Mouse (Mus musculus): ENCODE measurements around the gene Pacs1. TPM values are rescaled to one million over a fixed set of nuclear protein-coding genes. Genes with fewer than 3 reads are reported as not detected.

Pacs1 gene
- polyA plus RNA-seq (2015; fragmentation: Illumina TruSeq; extraction: RNeasy Lipid Tissue Mini Kit (QIAGEN cat#74804); ENCODE audit: insufficient read depth, low replicate concordance) = 26.8 TPM

GRCm38 (mm10) chr19:5272801-5273733 lies at the start of gene Pacs1:
Gene Pacs1, minus strand, starts transcription at chr19:5273119.

GRCm38 (mm10) chr19:5297903-5298800 lies 25.2 kb upstream of the Pacs1 start, which contains the start of gene Gal3st3:
Gene Gal3st3, plus strand, starts transcription at chr19:5298331.

GRCm38 (mm10) chr19:5294972-5295735 lies 22.2 kb upstream of the Pacs1 start, which contains the start of gene Sf3b2:
Gene Sf3b2, minus strand, starts transcription at chr19:5295455.

GRCm38 (mm10) chr19:5118384-5118698 lies 154.6 kb downstream of the Pacs1 start, which contains the start of gene Klc2:
Gene Klc2, minus strand, starts transcription at chr19:5118560.

GRCm38 (mm10) chr19:5106731-5107191 lies 166.2 kb downstream of the Pacs1 start, which contains the start of gene Rab1b:
Gene Rab1b, minus strand, starts transcription at chr19:5107072.

GRCm38 (mm10) chr19:5098363-5099143 lies 174.4 kb downstream of the Pacs1 start, which contains the start of gene Cnih2:
Gene Cnih2, minus strand, starts transcription at chr19:5098521.

GRCm38 (mm10) chr19:5087884-5088728 lies 184.8 kb downstream of the Pacs1 start, which contains the start of gene Yif1a:
Gene Yif1a, plus strand, starts transcription at chr19:5088538.

GRCm38 (mm10) chr19:5085145-5085863 lies 187.6 kb downstream of the Pacs1 start, which contains the start of gene Tmem151a:
Gene Tmem151a, minus strand, starts transcription at chr19:5085531.

Other genes starting within 250 kb of the Pacs1 start
- 1.3 TPM for gene Slc29a2, start 249.3 kb downstream of the Pacs1 start, polyA plus RNA-seq (2015; fragmentation: Illumina TruSeq; extraction: RNeasy Lipid Tissue Mini Kit (QIAGEN cat#74804); ENCODE audit: insufficient read depth, low replicate concordance)
- 10.3 TPM for gene B4gat1, start 234.3 kb downstream of the Pacs1 start, polyA plus RNA-seq (2015; fragmentation: Illumina TruSeq; extraction: RNeasy Lipid Tissue Mini Kit (QIAGEN cat#74804); ENCODE audit: insufficient read depth, low replicate concordance)
- gene AC124502.3, start 234.2 kb downstream of the Pacs1 start, polyA plus RNA-seq (2015; fragmentation: Illumina TruSeq; extraction: RNeasy Lipid Tissue Mini Kit (QIAGEN cat#74804); ENCODE audit: insufficient read depth, low replicate concordance) = 0.86 TPM
- gene Brms1, start 231.8 kb downstream of the Pacs1 start, polyA plus RNA-seq (2015; fragmentation: Illumina TruSeq; extraction: RNeasy Lipid Tissue Mini Kit (QIAGEN cat#74804); ENCODE audit: insufficient read depth, low replicate concordance) = 22.9 TPM
- gene Rin1, start 222.6 kb downstream of the Pacs1 start, polyA plus RNA-seq (2015; fragmentation: Illumina TruSeq; extraction: RNeasy Lipid Tissue Mini Kit (QIAGEN cat#74804); ENCODE audit: insufficient read depth, low replicate concordance) = 0.51 TPM
- 1.2 TPM for gene Cd248, start 205.0 kb downstream of the Pacs1 start, polyA plus RNA-seq (2015; fragmentation: Illumina TruSeq; extraction: RNeasy Lipid Tissue Mini Kit (QIAGEN cat#74804); ENCODE audit: insufficient read depth, low replicate concordance)
- 0.29 TPM for gene Tmem151a, start 187.6 kb downstream of the Pacs1 start, polyA plus RNA-seq (2015; fragmentation: Illumina TruSeq; extraction: RNeasy Lipid Tissue Mini Kit (QIAGEN cat#74804); ENCODE audit: insufficient read depth, low replicate concordance)
- gene Yif1a, start 184.6 kb downstream of the Pacs1 start, polyA plus RNA-seq (2015; fragmentation: Illumina TruSeq; extraction: RNeasy Lipid Tissue Mini Kit (QIAGEN cat#74804); ENCODE audit: insufficient read depth, low replicate concordance) = 19.3 TPM
- gene Cnih2, start 174.6 kb downstream of the Pacs1 start, polyA plus RNA-seq (2015; fragmentation: Illumina TruSeq; extraction: RNeasy Lipid Tissue Mini Kit (QIAGEN cat#74804); ENCODE audit: insufficient read depth, low replicate concordance) = not detected
- gene Rab1b, start 166.0 kb downstream of the Pacs1 start, polyA plus RNA-seq (2015; fragmentation: Illumina TruSeq; extraction: RNeasy Lipid Tissue Mini Kit (QIAGEN cat#74804); ENCODE audit: insufficient read depth, low replicate concordance) = 50.7 TPM
- 9.6 TPM for gene Klc2, start 154.6 kb downstream of the Pacs1 start, polyA plus RNA-seq (2015; fragmentation: Illumina TruSeq; extraction: RNeasy Lipid Tissue Mini Kit (QIAGEN cat#74804); ENCODE audit: insufficient read depth, low replicate concordance)
- 171 TPM for gene Sf3b2, start 22.3 kb upstream of the Pacs1 start, polyA plus RNA-seq (2015; fragmentation: Illumina TruSeq; extraction: RNeasy Lipid Tissue Mini Kit (QIAGEN cat#74804); ENCODE audit: insufficient read depth, low replicate concordance)
- gene Gal3st3, start 25.2 kb upstream of the Pacs1 start, polyA plus RNA-seq (2015; fragmentation: Illumina TruSeq; extraction: RNeasy Lipid Tissue Mini Kit (QIAGEN cat#74804); ENCODE audit: insufficient read depth, low replicate concordance) = 0.18 TPM
- not detected for gene Catsper1, start 62.6 kb upstream of the Pacs1 start, polyA plus RNA-seq (2015; fragmentation: Illumina TruSeq; extraction: RNeasy Lipid Tissue Mini Kit (QIAGEN cat#74804); ENCODE audit: insufficient read depth, low replicate concordance)
- not detected for gene Cst6, start 76.5 kb upstream of the Pacs1 start, polyA plus RNA-seq (2015; fragmentation: Illumina TruSeq; extraction: RNeasy Lipid Tissue Mini Kit (QIAGEN cat#74804); ENCODE audit: insufficient read depth, low replicate concordance)
- gene Eif1ad, start 93.6 kb upstream of the Pacs1 start, polyA plus RNA-seq (2015; fragmentation: Illumina TruSeq; extraction: RNeasy Lipid Tissue Mini Kit (QIAGEN cat#74804); ENCODE audit: insufficient read depth, low replicate concordance) = 39.4 TPM
- 122 TPM for gene Banf1, start 94.0 kb upstream of the Pacs1 start, polyA plus RNA-seq (2015; fragmentation: Illumina TruSeq; extraction: RNeasy Lipid Tissue Mini Kit (QIAGEN cat#74804); ENCODE audit: insufficient read depth, low replicate concordance)
- 46.2 TPM for gene Sart1, start 115.6 kb upstream of the Pacs1 start, polyA plus RNA-seq (2015; fragmentation: Illumina TruSeq; extraction: RNeasy Lipid Tissue Mini Kit (QIAGEN cat#74804); ENCODE audit: insufficient read depth, low replicate concordance)
- gene Tsga10ip, start 129.4 kb upstream of the Pacs1 start, polyA plus RNA-seq (2015; fragmentation: Illumina TruSeq; extraction: RNeasy Lipid Tissue Mini Kit (QIAGEN cat#74804); ENCODE audit: insufficient read depth, low replicate concordance) = not detected
- 91.5 TPM for gene Drap1, start 151.9 kb upstream of the Pacs1 start, polyA plus RNA-seq (2015; fragmentation: Illumina TruSeq; extraction: RNeasy Lipid Tissue Mini Kit (QIAGEN cat#74804); ENCODE audit: insufficient read depth, low replicate concordance)
- gene AI837181, start 152.0 kb upstream of the Pacs1 start, polyA plus RNA-seq (2015; fragmentation: Illumina TruSeq; extraction: RNeasy Lipid Tissue Mini Kit (QIAGEN cat#74804); ENCODE audit: insufficient read depth, low replicate concordance) = 13.6 TPM
- not detected for gene Fosl1, start 174.4 kb upstream of the Pacs1 start, polyA plus RNA-seq (2015; fragmentation: Illumina TruSeq; extraction: RNeasy Lipid Tissue Mini Kit (QIAGEN cat#74804); ENCODE audit: insufficient read depth, low replicate concordance)
- 1.9 TPM for gene Ccdc85b, start 184.8 kb upstream of the Pacs1 start, polyA plus RNA-seq (2015; fragmentation: Illumina TruSeq; extraction: RNeasy Lipid Tissue Mini Kit (QIAGEN cat#74804); ENCODE audit: insufficient read depth, low replicate concordance)
- 48.7 TPM for gene Fibp, start 187.5 kb upstream of the Pacs1 start, polyA plus RNA-seq (2015; fragmentation: Illumina TruSeq; extraction: RNeasy Lipid Tissue Mini Kit (QIAGEN cat#74804); ENCODE audit: insufficient read depth, low replicate concordance)
- gene Ctsw, start 195.4 kb upstream of the Pacs1 start, polyA plus RNA-seq (2015; fragmentation: Illumina TruSeq; extraction: RNeasy Lipid Tissue Mini Kit (QIAGEN cat#74804); ENCODE audit: insufficient read depth, low replicate concordance) = 42.6 TPM
- 4.0 TPM for gene Efemp2, start 200.8 kb upstream of the Pacs1 start, polyA plus RNA-seq (2015; fragmentation: Illumina TruSeq; extraction: RNeasy Lipid Tissue Mini Kit (QIAGEN cat#74804); ENCODE audit: insufficient read depth, low replicate concordance)
- 11.7 TPM for gene Mus81, start 215.3 kb upstream of the Pacs1 start, polyA plus RNA-seq (2015; fragmentation: Illumina TruSeq; extraction: RNeasy Lipid Tissue Mini Kit (QIAGEN cat#74804); ENCODE audit: insufficient read depth, low replicate concordance)
- 1,502 TPM for gene Cfl1, start 217.3 kb upstream of the Pacs1 start, polyA plus RNA-seq (2015; fragmentation: Illumina TruSeq; extraction: RNeasy Lipid Tissue Mini Kit (QIAGEN cat#74804); ENCODE audit: insufficient read depth, low replicate concordance)
- 2.5 TPM for gene 1700020D05Rik, start 230.7 kb upstream of the Pacs1 start, polyA plus RNA-seq (2015; fragmentation: Illumina TruSeq; extraction: RNeasy Lipid Tissue Mini Kit (QIAGEN cat#74804); ENCODE audit: insufficient read depth, low replicate concordance)
- 11.0 TPM for gene Snx32, start 237.4 kb upstream of the Pacs1 start, polyA plus RNA-seq (2015; fragmentation: Illumina TruSeq; extraction: RNeasy Lipid Tissue Mini Kit (QIAGEN cat#74804); ENCODE audit: insufficient read depth, low replicate concordance)